Mouse (Mus musculus) lung, postnatal 0 days (tissue): ENCODE results near the gene Clec12a.

ENCODE experiments used
- CTCF ChIP-seq: IDR thresholded peaks from 2 replicates; pipeline ENCODE4 v1.5.1; 2016; ENCODE audit warnings: antibody characterized with exemption, mild to moderate bottlenecking
- EP300 ChIP-seq: IDR thresholded peaks from 2 replicates; pipeline ENCODE4 v1.6.1; 2016; ENCODE audit warnings: antibody characterized with exemption, mild to moderate bottlenecking, control low read depth

DNA sequence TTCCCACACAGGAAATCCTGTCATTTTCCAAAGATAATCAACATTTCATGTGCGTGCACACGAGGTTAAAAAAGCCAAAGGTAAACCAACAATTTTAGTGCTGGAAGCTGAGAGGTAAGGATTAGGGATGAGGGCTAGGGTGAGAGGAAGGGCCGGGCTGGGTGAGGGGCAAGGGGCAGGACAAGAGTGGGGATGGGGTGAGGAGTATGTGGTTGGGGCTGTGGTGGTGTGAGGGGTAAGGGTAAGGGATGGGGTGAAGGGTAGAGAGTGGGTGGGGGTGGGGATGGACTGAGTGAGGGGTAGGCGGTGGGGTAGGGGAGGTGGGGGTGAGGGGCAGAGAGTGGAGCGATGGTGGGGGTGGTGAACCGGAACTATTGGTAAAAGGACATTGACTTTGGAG is 51.2 kb downstream of the Clec12a start:
- TF ChIP-seq EP300 = no peak
- TF ChIP-seq CTCF = no peak
